Mouse (Mus musculus): ENCODE data around the gene Cep170b.
A peak's percentile ranks its signal among the peaks of the same experiment; 100 is the strongest.

The Cep170b gene

GRCm38 (mm10) chr12:112702374-112703320 is 17.6 kb upstream of the Cep170b start:
- DNase-seq (ENCODE audit: low read depth, low spot score) = no peak

GRCm38 (mm10) chr12:112706704-112707572 is 13.3 kb upstream of the Cep170b start:
- peak; percentile 70 for DNase-seq (ENCODE audit: low read depth, low spot score)

GRCm38 (mm10) chr12:112707573-112707869 is 12.7 kb upstream of the Cep170b start:
- no peak for DNase-seq (ENCODE audit: low read depth, low spot score)

- no peak for DNase-seq (ENCODE audit: low read depth, low spot score)
Observed at GRCm38 (mm10) chr12:112713984-112714383, 6.3 kb upstream of the Cep170b start.

- DNase-seq (ENCODE audit: low read depth, low spot score) = no peak
Observed at GRCm38 (mm10) chr12:112717140-112717539, 3.1 kb upstream of the Cep170b start.

- DNase-seq (ENCODE audit: low read depth, low spot score) = no peak
Observed at GRCm38 (mm10) chr12:112718995-112719394, 1.3 kb upstream of the Cep170b start.

GRCm38 (mm10) chr12:112720890-112721423 is 702 bp downstream of the Cep170b start:
- no peak for DNase-seq (ENCODE audit: low read depth, low spot score)

- DNase-seq (ENCODE audit: low read depth, low spot score) = no peak
Observed at GRCm38 (mm10) chr12:112721424-112722239, 1.4 kb downstream of the Cep170b start.

GRCm38 (mm10) chr12:112722240-112723027 is 2.2 kb downstream of the Cep170b start:
- DNase-seq (ENCODE audit: low read depth, low spot score) = no peak

- no peak for DNase-seq (ENCODE audit: low read depth, low spot score)
Observed at GRCm38 (mm10) chr12:112723028-112723330, 2.7 kb downstream of the Cep170b start.

GRCm38 (mm10) chr12:112723445-112723844 is 3.2 kb downstream of the Cep170b start:
- no peak for DNase-seq (ENCODE audit: low read depth, low spot score)

- no peak for DNase-seq (ENCODE audit: low read depth, low spot score)
Observed at GRCm38 (mm10) chr12:112724077-112724805, 4.0 kb downstream of the Cep170b start.

- no peak for DNase-seq (ENCODE audit: low read depth, low spot score)
Observed at GRCm38 (mm10) chr12:112727801-112728200, 7.5 kb downstream of the Cep170b start.

GRCm38 (mm10) chr12:112730808-112731207 is 10.6 kb downstream of the Cep170b start:
- no peak for DNase-seq (ENCODE audit: low read depth, low spot score)

- no peak for DNase-seq (ENCODE audit: low read depth, low spot score)
Observed at GRCm38 (mm10) chr12:112732591-112732990, 12.3 kb downstream of the Cep170b start.

- DNase-seq (ENCODE audit: low read depth, low spot score) = no peak
Observed at GRCm38 (mm10) chr12:112734108-112734820, 14.0 kb downstream of the Cep170b start.

- DNase-seq (ENCODE audit: low read depth, low spot score) = no peak
Observed at GRCm38 (mm10) chr12:112734881-112735655, 14.8 kb downstream of the Cep170b start.

GRCm38 (mm10) chr12:112735896-112736635 is 15.8 kb downstream of the Cep170b start:
- no peak for DNase-seq (ENCODE audit: low read depth, low spot score)

All from retina, postnatal 7 days (tissue).